Mouse (Mus musculus) CH12.LX (cell line): Measurements from ENCODE around the gene Gm20388. TPM values are rescaled to one million over a fixed set of nuclear protein-coding genes. Genes with fewer than 3 reads are reported as not detected.

Source experiments
- DNase-seq: peaks from one replicate; pipeline ENCODE4 v3.0.0-alpha.2; 2013; ENCODE audit errors: extremely low read depth
- H3K27ac ChIP-seq: 2 replicates; pipeline ENCODE4 v1.5.1; 2012; ENCODE audit warnings: low read depth, mild to moderate bottlenecking, control low read depth, moderate library complexity; ENCODE audit not compliant: insufficient read depth
- H3K27me3 ChIP-seq: replicated peaks from 2 replicates; pipeline ENCODE3; 2012; ENCODE audit warnings: inconsistent platforms
- H3K36me3 ChIP-seq, 2 experiments: replicated peaks in 1 of 2; 2 replicates each; pipeline versions ENCODE3 to v1.6.1; 2012; ENCODE audit warnings: inconsistent platforms in 1 of 2, low read length in 1 of 2, mild to moderate bottlenecking in 1 of 2, mixed read lengths in 1 of 2, moderate library complexity in 1 of 2; ENCODE audit not compliant: control insufficient read depth in 1 of 2, insufficient read depth in 1 of 2
- H3K4me1 ChIP-seq, 2 experiments: 2 replicates each; pipeline ENCODE4 v1.6.1; 2012; ENCODE audit warnings: inconsistent platforms in 1 of 2, moderate library complexity in 1 of 2; ENCODE audit not compliant: insufficient read depth in 2 of 2, control insufficient read depth in 1 of 2
- H3K4me2 ChIP-seq: 2 replicates; pipeline ENCODE4 v1.6.1; 2012; ENCODE audit warnings: low read depth, mild to moderate bottlenecking, control low read depth; ENCODE audit not compliant: poor library complexity, insufficient read depth, severe bottlenecking
- H3K4me3 ChIP-seq, 3 experiments: fragments of 150-350 bp in 1 of 3; sonication (generic) in 1 of 3; replicated peaks in 1 of 3; 2 replicates each; pipeline versions ENCODE3 to v1.5.1; 2011 to 2012; ENCODE audit warnings: low read depth in 2 of 3, low read length in 2 of 3, mild to moderate bottlenecking in 2 of 3, moderate library complexity in 2 of 3, control low read depth in 1 of 3, improper control_type of control experiment in 1 of 3, inconsistent platforms in 1 of 3, mixed read lengths in 1 of 3; ENCODE audit not compliant: poor library complexity in 1 of 3
- H3K79me2 ChIP-seq: replicated peaks from 2 replicates; pipeline ENCODE4 v1.6.1; 2012; ENCODE audit warnings: mild to moderate bottlenecking, moderate library complexity; ENCODE audit not compliant: control insufficient read depth, poor library complexity, insufficient read depth, severe bottlenecking; ENCODE audit errors: extremely low read depth
- H3K9ac ChIP-seq: 2 replicates; pipeline ENCODE4 v1.6.1; 2012; ENCODE audit warnings: low read depth, mild to moderate bottlenecking, control low read depth, moderate library complexity; ENCODE audit not compliant: insufficient read depth
- H3K9me3 ChIP-seq: replicated peaks from 2 replicates; pipeline ENCODE3; 2012; ENCODE audit warnings: low read length, inconsistent platforms, mixed read lengths
- CHD1 ChIP-seq: IDR thresholded peaks from 2 replicates; pipeline ENCODE4 v1.6.1; 2012; ENCODE audit warnings: low read depth, low read length, improper control_type of control experiment, inconsistent platforms
- CHD2 ChIP-seq: IDR thresholded peaks from 2 replicates; pipeline ENCODE4 v1.6.1; 2011; ENCODE audit warnings: low read length, improper control_type of control experiment
- CTCF ChIP-seq, 2 experiments: IDR thresholded peaks in 1 of 2; conservative IDR thresholded peaks in 1 of 2; 2 replicates each; pipeline ENCODE4 v1.5.1; 2011 to 2012; ENCODE audit warnings: low read depth in 2 of 2, low read length in 2 of 2, improper control_type of control experiment in 1 of 2, inconsistent platforms in 1 of 2, mild to moderate bottlenecking in 1 of 2, moderate library complexity in 1 of 2
- ETS1 ChIP-seq: conservative IDR thresholded peaks from 2 replicates; pipeline ENCODE4 v1.6.1; 2012; ENCODE audit warnings: low read depth, mild to moderate bottlenecking, inconsistent platforms, low read length, improper control_type of control experiment, moderate library complexity
- GABPA ChIP-seq: IDR thresholded peaks from 2 replicates; pipeline ENCODE4 v1.6.1; 2012; ENCODE audit warnings: low read depth, low read length, improper control_type of control experiment, inconsistent platforms; ENCODE audit not compliant: insufficient replicate concordance
- IRF4 ChIP-seq: IDR thresholded peaks from 2 replicates; pipeline ENCODE4 v1.6.1; 2014; ENCODE audit warnings: low read depth, mild to moderate bottlenecking, inconsistent platforms, low read length, improper control_type of control experiment
- JUND ChIP-seq: conservative IDR thresholded peaks from 2 replicates; pipeline ENCODE4 v1.6.1; 2011; ENCODE audit warnings: low read depth, low read length, improper control_type of control experiment
- KAT2A ChIP-seq: IDR thresholded peaks from 2 replicates; pipeline ENCODE4 v1.6.1; 2012; ENCODE audit warnings: low read length, improper control_type of control experiment, inconsistent platforms; ENCODE audit not compliant: insufficient replicate concordance
- MAFK ChIP-seq: IDR thresholded peaks from 2 replicates; pipeline ENCODE4 v1.6.1; 2011; ENCODE audit warnings: low read length, improper control_type of control experiment; ENCODE audit not compliant: insufficient replicate concordance
- MAX ChIP-seq: IDR thresholded peaks from 2 replicates; pipeline ENCODE4 v1.6.1; 2011; ENCODE audit warnings: low read length, improper control_type of control experiment
- MAZ ChIP-seq: IDR thresholded peaks from 2 replicates; pipeline ENCODE4 v1.6.1; 2012; ENCODE audit warnings: low read depth, mild to moderate bottlenecking, inconsistent platforms, low read length, improper control_type of control experiment, moderate library complexity
- MEF2A ChIP-seq: IDR thresholded peaks from 2 replicates; pipeline ENCODE4 v1.6.1; 2014; ENCODE audit warnings: low read depth, mild to moderate bottlenecking, inconsistent platforms, low read length, improper control_type of control experiment, borderline replicate concordance
- MXI1 ChIP-seq: IDR thresholded peaks from 2 replicates; pipeline ENCODE4 v1.6.1; 2011; ENCODE audit warnings: mild to moderate bottlenecking, low read depth, low read length, improper control_type of control experiment
- MYC ChIP-seq: IDR thresholded peaks from 2 replicates; pipeline ENCODE4 v1.6.1; 2011; ENCODE audit warnings: low read depth, mild to moderate bottlenecking, improper control_type of control experiment, low read length
- NELFE ChIP-seq: IDR thresholded peaks from 2 replicates; pipeline ENCODE4 v1.6.1; 2011; ENCODE audit warnings: low read depth, low read length, improper control_type of control experiment
- PAX5 ChIP-seq: IDR thresholded peaks from 2 replicates; pipeline ENCODE4 v1.6.1; 2012; ENCODE audit warnings: low read length, inconsistent platforms, mixed read lengths
- POLR2A ChIP-seq: IDR thresholded peaks from 2 replicates; pipeline ENCODE4 v1.6.1; 2011; ENCODE audit warnings: low read depth, mild to moderate bottlenecking, improper control_type of control experiment, low read length
- RAD21 ChIP-seq: IDR thresholded peaks from 2 replicates; pipeline ENCODE4 v1.6.1; 2011; ENCODE audit warnings: low read depth, mild to moderate bottlenecking, low read length, improper control_type of control experiment, moderate library complexity
- RCOR1 ChIP-seq: conservative IDR thresholded peaks from 2 replicates; pipeline ENCODE4 v1.6.1; 2012; ENCODE audit warnings: low read depth, mild to moderate bottlenecking, inconsistent platforms, low read length, improper control_type of control experiment
- SIN3A ChIP-seq: IDR thresholded peaks from 2 replicates; pipeline ENCODE4 v1.6.1; 2012; ENCODE audit warnings: low read length, improper control_type of control experiment, inconsistent platforms
- TBP ChIP-seq: conservative IDR thresholded peaks from 2 replicates; pipeline ENCODE4 v1.6.1; 2011; ENCODE audit warnings: low read depth, low read length, improper control_type of control experiment
- TCF12 ChIP-seq: IDR thresholded peaks from 2 replicates; pipeline ENCODE4 v1.6.1; 2014; ENCODE audit warnings: low read depth, mild to moderate bottlenecking, inconsistent platforms, low read length, improper control_type of control experiment
- USF2 ChIP-seq: conservative IDR thresholded peaks from 2 replicates; pipeline ENCODE4 v1.6.1; 2011; ENCODE audit warnings: low read depth, low read length, improper control_type of control experiment
- ZC3H11A ChIP-seq: IDR thresholded peaks from 2 replicates; pipeline ENCODE4 v1.6.1; 2012; ENCODE audit warnings: low read depth, mild to moderate bottlenecking, inconsistent platforms, low read length, improper control_type of control experiment
- ZNF384 ChIP-seq: IDR thresholded peaks from 2 replicates; pipeline ENCODE4 v1.6.1; 2012; ENCODE audit warnings: low read depth, low read length, improper control_type of control experiment, inconsistent platforms
- dilution Hi-C: fragments of 300-500 bp; cut with MboI; formaldehyde crosslinking; loops from 2 replicates; pipeline ENCODE4 v1.14.3; 2020; ENCODE audit warnings: low sequenced_read_pairs; ENCODE audit not compliant: extremely low pct_unique_long_range_greater_than_20kb, extremely low pct_ligation_motif_present
- in situ Hi-C: fragments of 300-500 bp; cut with MboI; formaldehyde crosslinking; loops from 3 replicates; pipeline ENCODE4 v1.14.3; 2019; ENCODE audit warnings: low sequenced_read_pairs, low pct_ligation_motif_present, low pct_unique_long_range_greater_than_20kb, mixed read lengths
- polyA plus RNA-seq: library from polyadenylated mRNA; unstranded; fragments of >175 nt; gene quantifications from 2 replicates; pipeline ENCODE4 v1.2.1, GENCODE M21; 2012; ENCODE audit warnings: low read depth; ENCODE audit not compliant: insufficient read length
- total RNA-seq, 2 experiments: library from RNA; depleted of rRNA; stranded (reverse); fragments of 300-350 nt in 1 of 2; fragments of >200 nt in 1 of 2; gene quantifications; 2 replicates each; pipeline ENCODE4 v1.2.3; 2012 to 2014

Gene Gm20388
- total and polyA plus RNA-seq, 3 experiments, result 14.8 to 26.3 (median 22.2) TPM

GRCm38 (mm10) chr8:122600666-122601065, 2690.0 kb downstream of the Gm20388 start:
- dilution Hi-C loops, result no loop called here
- H3K27me3 ChIP-seq, result no peaks in the 10 kb centered on the region

GRCm38 (mm10) chr8:122604640-122605039, 2694.0 kb downstream of the Gm20388 start:
- Histone ChIP-seq H3K4me3 (no peak overlapping the region), H3K4me2 (peak overlapping the region; percentile 74; the same call in 1 of the 2 replicates), H3K27me3 (no peaks in the 10 kb centered on the region), H3K79me2 (no peaks in the 10 kb centered on the region), H3K9ac (no peak overlapping the region), H3K36me3 (peaks cover 19 to 47% of the 10 kb centered on the region in 2 experiments), H3K4me1 (peaks cover 7 to 69% of the 10 kb centered on the region in 2 experiments), H3K27ac (peak overlapping the region; percentile 30; the same call in 1 of the 2 replicates), H3K9me3 (no peaks in the 10 kb centered on the region)
- no peak for TF ChIP-seq GABPA
- TF ChIP-seq MYC, result no peak
- TF ChIP-seq MAZ, result no peak
- TF ChIP-seq KAT2A, result no peak
- no peak for TF ChIP-seq MAFK
- no peak for TF ChIP-seq RAD21
- TF ChIP-seq RCOR1, result no peak
- DNase-seq, result no peak
- in situ Hi-C loops (no loop called here), dilution Hi-C loops (no loop called here)

More at GRCm38 (mm10) chr8:122600666-122601065, 2690.0 kb downstream of the Gm20388 start:
- DNase-seq, result no peak
- Histone ChIP-seq H3K9ac (no peak overlapping the region), H3K4me3 (no peak overlapping the region), H3K4me2 (no peak overlapping the region), H3K27ac (no peak overlapping the region), H3K4me1 (peaks cover 4 to 35% of the 10 kb centered on the region in 2 experiments), H3K9me3 (no peaks in the 10 kb centered on the region), H3K79me2 (no peaks in the 10 kb centered on the region), H3K36me3 (peaks cover 47 to 82% of the 10 kb centered on the region in 2 experiments)
- no peak for TF ChIP-seq MAFK
- 0 out of 2 replicates have a peak, but pooled peaks have one; percentile 26 for TF ChIP-seq PAX5
- TF ChIP-seq USF2, result no peak
- in situ Hi-C loops, result no loop called here

- Histone ChIP-seq H3K9me3 (no peaks in the 10 kb centered on the region), H3K4me2 (peak overlapping the region; percentile 74), H3K79me2 (no peaks in the 10 kb centered on the region), H3K9ac (peak overlapping the region; percentile 2; the same call in 1 of the 2 replicates), H3K36me3 (peaks cover 12 to 40% of the 10 kb centered on the region in 2 experiments), H3K27me3 (no peaks in the 10 kb centered on the region), H3K4me3 (no peak overlapping the region), H3K27ac (peak overlapping the region; percentile 50), H3K4me1 (peaks cover 7 to 73% of the 10 kb centered on the region in 2 experiments)
- in situ Hi-C loops (no loop called here), dilution Hi-C loops (no loop called here)
- DNase-seq, result peak; percentile 64
- TF ChIP-seq CTCF (conservative IDR thresholded peaks at IDR 0.05 in 1 of 2, IDR thresholded peaks at IDR 0.05 in 1 of 2; ENCODE audit: low read depth in 2 of 2, low read length in 2 of 2), result no peak
- no peak for TF ChIP-seq ZC3H11A
- peak; percentile 95 for TF ChIP-seq MYC
- TF ChIP-seq TCF12, result peak; percentile 62
- TF ChIP-seq MAFK, result no peak
- TF ChIP-seq ETS1, result peak; percentile 49; the same call in 1 of the 2 replicates
- TF ChIP-seq MAX, result peak; percentile 90
- no peak for TF ChIP-seq USF2
- TF ChIP-seq JUND, result no peak
- TF ChIP-seq MXI1, result peak; percentile 89
- peak; percentile 90 for TF ChIP-seq MEF2A
- 0 out of 2 replicates have a peak, but pooled peaks have one; percentile 55 for TF ChIP-seq ZNF384
- TF ChIP-seq RAD21, result no peak
- 0 out of 2 replicates have a peak, but pooled peaks have one; percentile 50 for TF ChIP-seq TBP
- 0 out of 2 replicates have a peak, but pooled peaks have one; percentile 56 for TF ChIP-seq SIN3A
- no peak for TF ChIP-seq CHD1
- TF ChIP-seq IRF4, result peak; percentile 80
- TF ChIP-seq GABPA, result no peak
- TF ChIP-seq NELFE, result no peak
- TF ChIP-seq CHD2, result peak; percentile 33; the same call in 1 of the 2 replicates
- TF ChIP-seq MAZ, result 0 out of 2 replicates have a peak, but pooled peaks have one; percentile 43
- TF ChIP-seq POLR2A, result peak; percentile 57
These were observed 2694.7 kb downstream of the Gm20388 start for GRCm38 (mm10) chr8:122605367-122605766.
